In the genomic region with DNA sequence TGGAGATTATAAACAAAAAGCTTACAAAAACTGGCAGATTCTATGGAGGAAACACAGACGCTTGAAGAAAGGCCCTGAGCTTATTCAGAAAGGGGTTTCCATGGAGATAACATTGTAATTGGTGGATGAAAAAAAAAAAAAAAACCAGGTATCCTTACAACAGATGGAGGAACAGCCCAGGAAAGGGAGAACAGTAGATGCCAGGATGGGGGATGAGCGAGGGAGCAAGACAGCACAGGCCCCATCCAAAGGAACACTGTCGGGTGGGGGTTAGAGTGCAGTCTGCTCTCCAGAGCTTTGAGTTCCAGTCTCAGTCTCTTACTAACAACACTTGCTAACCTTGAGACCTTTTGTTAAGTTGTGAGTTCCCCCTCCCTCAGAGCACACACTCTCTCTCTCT, we compare ENCODE assay signal across 22 mouse cellular contexts. TPM values are rescaled to one million over a fixed set of nuclear protein-coding genes. Genes with fewer than 3 reads are reported as not detected.
"Had no signal": no experiment of that assay in that cellular context is flagged by ENCODE, and none has a peak within 500 bp of the region (broad histone marks: within the 10 kb centered on the region; RNA-seq: fewer than 3 reads in every experiment).

No protein-coding gene starts in this region.

- DNase-seq: lung, embryonic 14.5 days; lung, postnatal 10 days; lung, postnatal 4 days; midbrain, embryonic 14.5 days; right cerebral cortex, postnatal 14 days; thymus, adult 2 months; thymus, postnatal 25 days; thymus, postnatal 4 days had no signal

- H3K4me2 ChIP-seq: lung, embryonic 14.5 days; midbrain, embryonic 12.5 days; neural tube, embryonic 12.5 days; stomach, embryonic 15.5 days had no signal

- H3K4me3 ChIP-seq: midbrain, embryonic 10.5 days; midbrain, embryonic 12.5 days; myocyte; neural tube, embryonic 12.5 days; stomach, embryonic 15.5 days had no signal

- H3K9me3 ChIP-seq: midbrain, embryonic 10.5 days; midbrain, embryonic 12.5 days; neural tube, embryonic 12.5 days; stomach, embryonic 15.5 days had no signal

- H3K27ac ChIP-seq: midbrain, embryonic 10.5 days; midbrain, embryonic 12.5 days; neural tube, embryonic 12.5 days; stomach, embryonic 15.5 days; stomach, postnatal 0 days had no signal

- H3K27me3 ChIP-seq: neural tube, embryonic 12.5 days; stomach, embryonic 15.5 days had no signal

- H3K9ac ChIP-seq: lung, embryonic 14.5 days; midbrain, embryonic 12.5 days; neural tube, embryonic 12.5 days; stomach, embryonic 15.5 days had no signal

- H3K4me1 ChIP-seq: midbrain, embryonic 10.5 days; midbrain, embryonic 12.5 days; neural tube, embryonic 12.5 days; stomach, embryonic 15.5 days had no signal

- ATAC-seq: midbrain, embryonic 16.5 days had no signal

- H3K36me3 ChIP-seq: midbrain, embryonic 10.5 days; midbrain, embryonic 12.5 days; neural tube, embryonic 12.5 days; stomach, embryonic 15.5 days had no signal

RNA-seq across cellular contexts. Expression of a gene that starts 31.1 kb away (rescaled TPM):
- total RNA-seq: megakaryocyte, adult 5-6 weeks; megakaryocyte-erythroid progenitor cell, adult 5-6 weeks; neutrophil, adult 5-6 weeks had no signal
- polyA plus RNA-seq: lung, embryonic 14.5 days; lung, embryonic 16.5 days; midbrain, embryonic 14.5 days; myocyte; spleen, adult 2 months; stomach, embryonic 15.5 days; stomach, postnatal 0 days; testis, adult 2 months; thymus, adult 2 months; urinary bladder, adult 2 months had no signal

RNA-seq across cellular contexts. Expression of a gene that starts 45.6 kb away (rescaled TPM):
- total RNA-seq: megakaryocyte-erythroid progenitor cell, adult 5-6 weeks had no signal
